Mouse (Mus musculus) testis, adult 2 months (tissue): ENCODE results near the gene Fastkd3.

Experiments
- CTCF ChIP-seq: fragments of 200-500 bp; IDR thresholded peaks from 2 replicates; pipeline ENCODE4 v1.5.1; 2012; ENCODE audit warnings: low read depth, mild to moderate bottlenecking, inconsistent platforms, low read length, moderate library complexity; ENCODE audit not compliant: control insufficient read depth, insufficient read depth, insufficient replicate concordance
- POLR2A ChIP-seq: fragments of 200-500 bp; IDR thresholded peaks from 2 replicates; pipeline ENCODE4 v1.6.1; 2012; ENCODE audit warnings: low read depth, mild to moderate bottlenecking, inconsistent platforms, low read length, moderate library complexity; ENCODE audit not compliant: control insufficient read depth

DNA sequence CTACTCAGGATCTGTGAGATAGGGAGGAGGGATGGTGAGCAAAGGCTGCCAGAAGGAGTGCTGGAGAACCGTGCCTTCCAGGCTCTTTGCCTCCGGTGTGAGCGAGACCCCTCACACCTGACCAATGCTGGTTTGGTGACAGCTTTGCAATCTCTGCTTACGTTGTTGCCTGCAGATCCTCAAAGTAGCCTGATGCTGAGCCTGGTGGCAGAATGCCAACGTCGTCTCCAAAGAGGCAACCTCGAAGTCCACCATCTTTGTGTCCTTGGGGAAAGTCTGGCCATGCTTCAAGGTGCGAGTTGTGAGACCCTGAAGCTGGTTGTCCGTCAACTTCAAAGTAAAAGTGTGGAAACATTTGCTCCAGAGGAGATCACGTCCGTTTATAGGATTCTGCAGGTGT, 1.9 kb downstream of the Fastkd3 start:
- TF ChIP-seq POLR2A (no peak), CTCF (no peak)
